Mouse (Mus musculus): ENCODE results near the gene Mthfd2. TPM values are rescaled to one million over a fixed set of nuclear protein-coding genes. Genes with fewer than 3 reads are reported as not detected.

Gene Mthfd2
- polyA plus RNA-seq, 2 experiments: 44.4 to 67.7 TPM

DNA sequence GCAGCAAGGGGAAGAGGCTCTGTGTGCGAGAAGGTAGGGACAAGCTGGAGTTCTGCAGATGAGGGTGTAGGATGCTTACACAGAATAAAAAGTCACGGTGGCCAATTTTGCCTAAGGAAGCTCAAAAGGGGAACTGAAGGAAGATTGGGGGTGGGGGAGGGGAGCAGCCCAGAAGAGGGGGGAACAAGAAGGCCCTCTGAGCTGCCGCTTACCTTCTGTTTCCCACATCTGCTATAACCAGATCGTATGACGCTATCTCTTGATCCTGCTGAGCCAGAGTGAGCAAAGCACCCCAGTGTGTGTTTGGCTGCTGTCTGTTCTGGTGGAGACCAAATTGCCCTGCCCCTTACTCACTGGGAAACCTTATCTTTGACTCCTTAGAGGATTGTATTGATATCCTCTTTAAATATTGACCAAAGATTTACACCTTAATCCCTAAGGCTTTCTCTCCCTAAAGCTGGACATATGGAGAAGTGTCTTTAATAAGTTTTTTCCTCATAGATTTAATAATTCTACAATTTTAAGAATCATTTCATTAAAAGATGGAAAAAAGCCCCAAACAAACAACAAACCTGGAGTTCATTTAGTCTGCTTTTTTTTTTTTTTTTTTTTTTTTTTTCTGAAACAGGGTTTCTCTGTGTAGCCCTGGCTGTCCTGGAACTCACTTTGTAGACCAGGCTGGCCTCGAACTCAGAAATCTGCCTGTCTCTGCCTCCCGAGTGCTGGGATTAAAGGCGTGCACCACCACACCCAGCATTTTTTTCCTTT lies 1.9 kb downstream of the Mthfd2 start:
- 39% methylated on average over 8 of the region's 8 CpGs for WGBS (ENCODE audit: insufficient replicate concordance)
- Histone ChIP-seq H3K36me3 (replicated peaks; ENCODE audit: control insufficient read depth, insufficient read depth, low read depth) (peaks cover 9% of the 10 kb centered on the region), H3K4me1 (replicated peaks; ENCODE audit: control insufficient read depth in 2 of 2, insufficient read depth in 2 of 2, low read length in 1 of 2) (peaks cover 15 to 17% of the 10 kb centered on the region in 2 experiments), H3K4me3 (ENCODE audit: insufficient read depth in 1 of 2, low read depth in 2 of 2, low read length in 2 of 2) (no peak overlapping the region), H3K27ac (no peak overlapping the region), H3K27me3 (ENCODE audit: control insufficient read depth, insufficient read depth, low read length) (no peaks in the 10 kb centered on the region), H3K4me2 (ENCODE audit: low read depth) (peak overlapping the region; percentile 97; the same call in 1 of the 2 replicates), H3K9ac (replicated peaks) (no peak overlapping the region; the same call in 1 of the 2 replicates), H3K9me3 (ENCODE audit: control insufficient read depth, low read length) (no peaks in the 10 kb centered on the region)
- no peak for DNase-seq (ENCODE audit: low read depth in 3 of 3, low spot score in 3 of 3)
- TF ChIP-seq CTCF (IDR thresholded peaks at IDR 0.05; ENCODE audit: low read depth): no peak
- no peak for TF ChIP-seq EP300 (IDR thresholded peaks at IDR 0.05; ENCODE audit: low read depth)
- no peak for ATAC-seq (ENCODE audit: insufficient read depth)

DNA sequence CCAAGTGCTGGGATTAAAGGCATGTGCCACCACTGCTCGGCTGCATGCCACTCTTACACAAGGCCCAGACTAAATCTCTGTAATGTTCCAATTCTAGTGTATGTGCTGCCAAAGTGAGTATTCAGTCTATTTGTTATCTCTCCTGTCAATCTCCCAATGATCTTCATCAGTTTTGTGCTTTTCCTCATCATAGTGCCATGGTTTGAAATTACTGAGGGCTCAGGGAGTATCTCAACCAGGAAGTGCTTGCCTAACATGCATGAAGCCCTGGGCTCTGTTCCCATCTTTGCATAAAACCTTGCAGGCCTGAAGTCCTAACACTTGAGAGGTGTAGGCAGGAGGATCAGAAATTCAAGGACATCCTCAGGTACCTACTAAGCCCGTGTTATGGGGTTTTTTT lies 2.9 kb downstream of the Mthfd2 start:
- Histone ChIP-seq H3K4me3 (ENCODE audit: insufficient read depth in 1 of 2, low read depth in 2 of 2, low read length in 2 of 2) (no peak overlapping the region), H3K4me2 (ENCODE audit: low read depth) (no peak overlapping the region), H3K36me3 (replicated peaks; ENCODE audit: control insufficient read depth, insufficient read depth, low read depth) (peaks cover 5% of the 10 kb centered on the region), H3K27ac (no peak overlapping the region), H3K9ac (replicated peaks) (no peak overlapping the region), H3K9me3 (ENCODE audit: control insufficient read depth, low read length) (no peaks in the 10 kb centered on the region), H3K4me1 (replicated peaks; ENCODE audit: control insufficient read depth in 2 of 2, insufficient read depth in 2 of 2, low read length in 1 of 2) (peaks cover 15 to 16% of the 10 kb centered on the region in 2 experiments), H3K27me3 (ENCODE audit: control insufficient read depth, insufficient read depth, low read length) (no peaks in the 10 kb centered on the region)
- no peak for DNase-seq (ENCODE audit: low read depth in 3 of 3, low spot score in 3 of 3)
- WGBS (ENCODE audit: insufficient replicate concordance): 63% methylated on average over 2 of the region's 2 CpGs
- ATAC-seq (ENCODE audit: insufficient read depth): no peak
- TF ChIP-seq CTCF (IDR thresholded peaks at IDR 0.05; ENCODE audit: low read depth) (no peak), EP300 (IDR thresholded peaks at IDR 0.05; ENCODE audit: low read depth) (no peak)

DNA sequence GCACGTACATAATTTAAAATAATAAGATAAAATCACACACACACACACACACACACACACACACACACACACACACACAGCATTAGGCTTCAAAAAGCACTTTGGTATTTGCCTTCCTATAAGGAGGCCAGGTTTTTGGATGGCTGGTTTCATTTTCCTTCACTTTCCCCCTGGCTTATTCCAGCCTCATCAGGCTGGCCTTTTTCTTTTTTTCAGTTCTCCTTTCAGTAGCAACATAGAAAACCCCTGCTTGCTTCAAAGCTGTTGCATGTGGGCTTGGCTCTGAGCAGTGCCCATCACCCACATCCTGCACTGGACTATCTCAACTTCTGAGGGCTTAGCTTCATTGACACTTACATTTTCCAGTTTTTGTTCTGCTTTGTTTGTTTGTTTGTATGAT lies 3.8 kb downstream of the Mthfd2 start:
- no peak overlapping the region for H3K27ac ChIP-seq
- no peak overlapping the region for H3K4me2 ChIP-seq (ENCODE audit: low read depth)
- no peaks in the 10 kb centered on the region for H3K27me3 ChIP-seq (ENCODE audit: control insufficient read depth, insufficient read depth, low read length)
- no peak overlapping the region for H3K4me3 ChIP-seq (ENCODE audit: insufficient read depth in 1 of 2, low read depth in 2 of 2, low read length in 2 of 2)
- no peaks in the 10 kb centered on the region for H3K9me3 ChIP-seq (ENCODE audit: control insufficient read depth, low read length)
- H3K36me3 ChIP-seq (replicated peaks; ENCODE audit: control insufficient read depth, insufficient read depth, low read depth): peaks cover 4% of the 10 kb centered on the region; the same call in 1 of the 2 replicates
- no peak for TF ChIP-seq EP300 (IDR thresholded peaks at IDR 0.05; ENCODE audit: low read depth)
- TF ChIP-seq CTCF (IDR thresholded peaks at IDR 0.05; ENCODE audit: low read depth): no peak
- WGBS (ENCODE audit: insufficient replicate concordance): 57% methylated on average over 1 of the region's 1 CpGs
- ATAC-seq (ENCODE audit: insufficient read depth) (no peak), DNase-seq (ENCODE audit: low read depth in 3 of 3, low spot score in 3 of 3) (no peak)
- H3K4me1 ChIP-seq (replicated peaks; ENCODE audit: control insufficient read depth in 2 of 2, insufficient read depth in 2 of 2, low read length in 1 of 2): peaks cover 10 to 13% of the 10 kb centered on the region in 2 experiments
- no peak overlapping the region for H3K9ac ChIP-seq (replicated peaks)

DNA sequence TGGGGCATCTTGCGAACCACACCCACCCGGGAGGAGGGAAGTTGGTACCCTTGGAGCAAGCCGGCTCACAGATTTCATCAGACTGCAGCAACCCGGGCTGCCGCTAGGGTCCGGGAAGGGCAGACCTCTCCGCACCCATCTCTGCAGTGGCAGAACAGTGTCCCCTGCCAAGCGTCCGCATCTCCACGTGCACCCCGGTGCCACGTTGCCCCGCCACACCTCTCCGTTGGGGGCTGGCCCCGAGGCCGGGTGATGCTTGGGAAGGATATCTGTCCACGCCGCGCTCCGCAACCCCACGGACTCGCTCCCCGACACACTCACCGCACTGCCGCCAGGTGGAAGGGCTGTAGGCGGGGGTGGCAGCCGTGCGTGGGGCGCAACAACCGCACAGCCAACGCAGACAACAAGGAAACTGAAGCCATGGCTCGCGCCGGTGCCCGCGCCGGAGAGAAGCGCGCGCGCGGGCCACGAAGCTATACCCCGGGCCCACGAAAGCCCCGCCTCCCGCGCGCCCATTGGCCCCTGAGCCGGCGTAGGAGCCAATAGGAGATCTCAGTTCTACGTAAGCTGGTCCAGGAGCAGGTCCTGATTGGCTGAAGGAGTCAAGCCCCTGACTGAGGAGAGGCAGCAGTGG lies 8.5 kb downstream of the Mthfd2 start:
- Histone ChIP-seq H3K36me3 (replicated peaks; ENCODE audit: control insufficient read depth, insufficient read depth, low read depth) (peaks cover 16% of the 10 kb centered on the region), H3K4me3 (ENCODE audit: insufficient read depth in 1 of 2, low read depth in 2 of 2, low read length in 2 of 2) (peak overlapping the region; percentile 79 to 94), H3K27ac (peak overlapping the region; percentile 71), H3K27me3 (ENCODE audit: control insufficient read depth, insufficient read depth, low read length) (no peaks in the 10 kb centered on the region), H3K4me2 (ENCODE audit: low read depth) (peak overlapping the region; percentile 89), H3K9ac (replicated peaks) (peak overlapping the region; percentile 94), H3K4me1 (replicated peaks; ENCODE audit: control insufficient read depth in 2 of 2, insufficient read depth in 2 of 2, low read length in 1 of 2) (peaks cover 33 to 38% of the 10 kb centered on the region in 2 experiments), H3K9me3 (ENCODE audit: control insufficient read depth, low read length) (no peaks in the 10 kb centered on the region)
- ATAC-seq (ENCODE audit: insufficient read depth): peak; percentile 93
- DNase-seq (ENCODE audit: low read depth in 3 of 3, low spot score in 3 of 3): peak; percentile 86 to 87 (median 86)
- TF ChIP-seq CTCF (IDR thresholded peaks at IDR 0.05; ENCODE audit: low read depth) (peak; percentile 93), EP300 (IDR thresholded peaks at IDR 0.05; ENCODE audit: low read depth) (peak; percentile 37)
- WGBS (ENCODE audit: insufficient replicate concordance): under 1% methylated on average over 52 of the region's 52 CpGs

DNA sequence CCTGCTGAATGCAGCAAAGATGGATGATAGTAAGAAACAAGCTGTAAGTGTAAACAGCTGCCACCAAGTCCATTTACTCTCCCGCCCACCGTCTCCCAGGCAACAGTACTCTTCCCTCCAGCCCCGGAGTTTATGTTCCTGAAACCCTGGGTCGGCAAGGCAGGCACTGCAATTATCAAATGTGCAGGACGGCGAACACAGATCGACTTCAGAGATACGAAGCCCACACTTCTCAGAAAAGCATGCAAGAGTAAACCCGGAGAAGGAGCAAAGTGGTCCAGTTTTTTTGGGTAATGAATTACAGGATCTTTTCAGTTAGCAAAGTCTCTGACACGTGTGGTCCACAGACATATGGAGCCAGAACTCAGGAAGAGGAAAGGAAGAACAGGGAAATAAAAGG lies 9.7 kb downstream of the Mthfd2 start:
- WGBS (ENCODE audit: insufficient replicate concordance): 3% methylated on average over 10 of the region's 10 CpGs
- DNase-seq (ENCODE audit: low read depth in 3 of 3, low spot score in 3 of 3): peak; percentile 58 to 77 (median 59)
- Histone ChIP-seq H3K27ac (peak overlapping the region; percentile 47), H3K4me3 (ENCODE audit: insufficient read depth in 1 of 2, low read depth in 2 of 2, low read length in 2 of 2) (peak overlapping the region; percentile 79 to 94), H3K9ac (replicated peaks) (peak overlapping the region; percentile 94), H3K4me2 (ENCODE audit: low read depth) (peak overlapping the region; percentile 89), H3K9me3 (ENCODE audit: control insufficient read depth, low read length) (no peaks in the 10 kb centered on the region), H3K27me3 (ENCODE audit: control insufficient read depth, insufficient read depth, low read length) (no peaks in the 10 kb centered on the region), H3K4me1 (replicated peaks; ENCODE audit: control insufficient read depth in 2 of 2, insufficient read depth in 2 of 2, low read length in 1 of 2) (peaks cover 42 to 50% of the 10 kb centered on the region in 2 experiments), H3K36me3 (replicated peaks; ENCODE audit: control insufficient read depth, insufficient read depth, low read depth) (peaks cover 27% of the 10 kb centered on the region)
- no peak for ATAC-seq (ENCODE audit: insufficient read depth)
- no peak for TF ChIP-seq EP300 (IDR thresholded peaks at IDR 0.05; ENCODE audit: low read depth)
- no peak for TF ChIP-seq CTCF (IDR thresholded peaks at IDR 0.05; ENCODE audit: low read depth)

All from liver, embryonic 14.5 days (tissue).